ENCODE assay signal across 10 mouse cellular contexts in the genomic region with DNA sequence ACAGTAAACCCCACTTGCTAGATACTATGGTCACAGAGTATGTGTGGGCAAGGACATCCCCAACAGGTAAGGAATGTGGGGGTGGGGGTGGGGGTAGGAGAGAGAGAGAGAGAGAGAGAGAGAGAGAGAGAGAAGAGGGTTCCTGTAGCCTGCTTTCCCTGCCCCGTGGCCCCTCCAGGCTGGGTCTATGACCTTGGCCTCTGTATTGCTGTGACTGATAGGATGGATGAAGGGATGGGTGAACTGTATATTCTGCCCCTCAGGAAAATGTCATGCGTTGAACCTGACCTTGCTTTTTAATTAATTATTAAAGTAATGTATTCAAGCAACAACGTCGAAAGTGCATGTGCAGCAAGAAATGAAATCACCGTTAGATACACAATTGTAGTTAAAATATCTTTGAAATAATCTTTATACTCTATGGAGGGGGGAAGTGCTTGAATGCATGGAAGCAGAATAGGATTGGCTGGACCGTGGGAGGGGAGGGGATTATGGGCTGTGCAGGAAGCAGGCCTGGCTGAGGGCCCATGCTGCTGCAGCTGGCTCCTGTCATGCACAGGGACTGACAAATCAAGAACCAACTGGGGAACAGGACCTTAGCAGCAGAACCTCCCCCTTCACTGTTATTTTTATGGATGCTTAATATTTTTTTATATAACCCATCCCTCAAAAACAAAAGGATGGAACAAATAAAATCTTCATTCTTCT. TPM values are rescaled to one million over a fixed set of nuclear protein-coding genes. Genes with fewer than 3 reads are reported as not detected.
DNase-seq lines count a peak whose midpoint lies in the region; ATAC-seq and TF ChIP-seq lines count a peak whose summit lies in the region.
"Had no signal": no experiment of that assay in that cellular context is flagged by ENCODE, and none has a peak within 500 bp of the region (broad histone marks: within the 10 kb centered on the region; RNA-seq: fewer than 3 reads in every experiment).

No protein-coding gene starts in this region.

- no peaks in the 10 kb centered on the region for H3K27me3 ChIP-seq in kidney, postnatal 0 days (ENCODE audit: insufficient read depth, low read length)
- H3K27me3 ChIP-seq in midbrain, embryonic 16.5 days (ENCODE audit: control insufficient read depth, insufficient read depth, low read depth, low read length) = no peaks in the 10 kb centered on the region
- H3K27me3 ChIP-seq: Patski had no signal

- TF ChIP-seq CTCF in kidney, postnatal 0 days (IDR thresholded peaks at IDR 0.05; ENCODE audit: low read depth) = no peak

- WGBS in kidney, postnatal 0 days = 45% methylated on average over 6 of the region's 6 CpGs
- 47% methylated on average over 6 of the region's 6 CpGs for WGBS in midbrain, embryonic 16.5 days

- H3K27ac ChIP-seq in kidney, postnatal 0 days = no peak overlapping the region
- H3K27ac ChIP-seq in midbrain, embryonic 16.5 days (ENCODE audit: low read length) = no peak overlapping the region

- ATAC-seq in kidney, postnatal 0 days (replicated peaks; ENCODE audit: low FRiP score, low read depth) = no peak; the same call in 1 of the 2 replicates
- ATAC-seq in midbrain, embryonic 16.5 days = peak; percentile 66; the same call in 1 of the 2 replicates
- ATAC-seq: Patski had no signal

- no peak overlapping the region for H3K9ac ChIP-seq in kidney, postnatal 0 days (ENCODE audit: low read depth, low read length)
- H3K9ac ChIP-seq in midbrain, embryonic 16.5 days (ENCODE audit: low read depth, low read length) = no peak overlapping the region

- H3K36me3 ChIP-seq in kidney, postnatal 0 days (ENCODE audit: insufficient read depth, low read length) = no peaks in the 10 kb centered on the region
- H3K36me3 ChIP-seq in midbrain, embryonic 16.5 days (ENCODE audit: control insufficient read depth, insufficient read depth, low read length) = no peaks in the 10 kb centered on the region

- DNase-seq in cerebellum, postnatal 10 days = peak; percentile 63 to 77
- DNase-seq in cerebellum, postnatal 36 days = no peak
- DNase-seq in kidney, postnatal 0 days (ENCODE audit: low spot score) = peak; percentile 85
- no peak for DNase-seq in kidney, adult 18-20 months
- DNase-seq in kidney, postnatal 14 days = peak; percentile 59
- no peak for DNase-seq in embryo, embryonic 9.5 days (ENCODE audit: extremely low spot score)
- no peak for DNase-seq in thymus, postnatal 14 days
- DNase-seq: B cell, adult 2 months had no signal

- H3K9me3 ChIP-seq in kidney, postnatal 0 days (replicated peaks; ENCODE audit: low read length) = no peaks in the 10 kb centered on the region
- no peaks in the 10 kb centered on the region for H3K9me3 ChIP-seq in midbrain, embryonic 16.5 days (replicated peaks; ENCODE audit: control insufficient read depth, low read length, poor library complexity, severe bottlenecking)

- H3K4me1 ChIP-seq in kidney, postnatal 0 days (replicated peaks; ENCODE audit: insufficient read depth, low read length) = no peaks in the 10 kb centered on the region
- H3K4me1 ChIP-seq in midbrain, embryonic 16.5 days (ENCODE audit: control insufficient read depth, insufficient read depth, low read length) = peaks cover 4% of the 10 kb centered on the region; the same call in 1 of the 2 replicates

- no peak overlapping the region for H3K4me3 ChIP-seq in kidney, postnatal 0 days (replicated peaks; ENCODE audit: low read depth, low read length)
- no peak overlapping the region for H3K4me3 ChIP-seq in midbrain, embryonic 16.5 days (ENCODE audit: low read depth, low read length)

- no peak overlapping the region for H3K4me2 ChIP-seq in kidney, postnatal 0 days (ENCODE audit: low read length)
- no peak overlapping the region for H3K4me2 ChIP-seq in midbrain, embryonic 16.5 days (ENCODE audit: low read length)

RNA-seq across cellular contexts. Expression of gene Cbln4, which starts 46.1 kb away (rescaled TPM):
- 3.4 and 4.1 TPM in 2 replicates for polyA plus RNA-seq in kidney, postnatal 0 days (2015; fragmentation: Nextera tagmentation; extraction: Ambion mirVana)
- 49.8 and 64.9 TPM in 2 replicates for polyA plus RNA-seq in midbrain, embryonic 16.5 days (2015; fragmentation: Nextera tagmentation; extraction: Ambion mirVana)
- polyA plus RNA-seq: Patski had no signal

Comparison
In these comparisons a context has a peak if more than half of its experiments do, and no peak if none do; other contexts are left out.
1. DNase-seq: peak in cerebellum, postnatal 10 days (2 of 2), kidney, postnatal 0 days (single experiment) and kidney, postnatal 14 days (single experiment); none in cerebellum, postnatal 36 days (0 of 2), kidney, adult 18-20 months (single experiment), embryo, embryonic 9.5 days (single experiment) and thymus, postnatal 14 days (single experiment).